Mouse (Mus musculus) small intestine, adult 2 months (tissue): Measurements from ENCODE around the gene Vps26c.

Source experiments
- CTCF ChIP-seq: fragments of 200-500 bp; IDR thresholded peaks from 2 replicates; pipeline ENCODE4 v1.5.1; 2012; ENCODE audit warnings: low read depth, mild to moderate bottlenecking, control low read depth, inconsistent platforms, low read length, moderate library complexity, mixed read lengths; ENCODE audit not compliant: insufficient replicate concordance, insufficient read length; ENCODE audit errors: extremely low read depth
- POLR2A ChIP-seq: fragments of 200-500 bp; IDR thresholded peaks from 2 replicates; pipeline ENCODE4 v1.6.1; 2012; ENCODE audit warnings: low read depth, mild to moderate bottlenecking, control low read depth, inconsistent platforms, low read length, moderate library complexity

GRCm38 (mm10) chr16:94574718-94575094 is 48.1 kb upstream of the Vps26c start:
- no peak for TF ChIP-seq CTCF
- no peak for TF ChIP-seq POLR2A
